Mouse (Mus musculus) lung, embryonic 16.5 days (tissue): ENCODE measurements at regions not wholly inside any gene's neighbourhood (a gene's known extent, or its start where the extent isn't known, plus 50 kb on each side); places are given as distances from the start of the nearest gene placed in this dataset.

Experiments
- ATAC-seq: fragments of 200-750 bp; cut with Nextera tagmentation; 2 replicates; pipeline ENCODE4 v1.8.0; 2017; ENCODE audit warnings: low read depth, mild to moderate bottlenecking, moderate library complexity
- H3K27ac ChIP-seq: fragments of 300-500 bp; sonication (generic); 2 replicates; pipeline ENCODE4 v1.5.1; 2014; ENCODE audit warnings: mild to moderate bottlenecking, control low read depth, low read length
- H3K27me3 ChIP-seq: fragments of 300-500 bp; sonication (generic); 2 replicates; pipeline ENCODE4 v1.6.1; 2014; ENCODE audit warnings: low read depth, low read length, mixed read lengths; ENCODE audit not compliant: control insufficient read depth, insufficient read depth
- H3K36me3 ChIP-seq: fragments of 300-500 bp; sonication (generic); 2 replicates; pipeline ENCODE4 v1.6.1; 2014; ENCODE audit warnings: low read length; ENCODE audit not compliant: control insufficient read depth, insufficient read depth
- H3K4me1 ChIP-seq: fragments of 300-500 bp; sonication (generic); replicated peaks from 2 replicates; pipeline ENCODE4 v1.6.1; 2014; ENCODE audit warnings: low read length, mixed read lengths; ENCODE audit not compliant: control insufficient read depth, insufficient read depth
- H3K4me2 ChIP-seq: fragments of 300-500 bp; sonication (generic); 2 replicates; pipeline ENCODE4 v1.6.1; 2014; ENCODE audit warnings: low read depth, low read length, control low read depth
- H3K4me3 ChIP-seq: fragments of 300-500 bp; sonication (generic); 2 replicates; pipeline ENCODE4 v1.5.1; 2014; ENCODE audit warnings: mild to moderate bottlenecking, low read length, control low read depth
- H3K9ac ChIP-seq: fragments of 300-500 bp; sonication (generic); 2 replicates; pipeline ENCODE4 v1.6.1; 2014; ENCODE audit warnings: low read length, control low read depth
- H3K9me3 ChIP-seq: fragments of 300-500 bp; sonication (generic); 2 replicates; pipeline ENCODE4 v1.6.1; 2016; ENCODE audit warnings: low read length; ENCODE audit not compliant: control insufficient read depth
- WGBS: fragments of 180-500 bp; shearing (Covaris S2); extraction: QIAGEN DNeasy Blood & Tissue Kit; methylation state at CpG from one replicate; pipeline ENCODE4 v1.1.7; 2014; 5-methylcytosine and 5-hydroxymethylcytosine counted together

DNA sequence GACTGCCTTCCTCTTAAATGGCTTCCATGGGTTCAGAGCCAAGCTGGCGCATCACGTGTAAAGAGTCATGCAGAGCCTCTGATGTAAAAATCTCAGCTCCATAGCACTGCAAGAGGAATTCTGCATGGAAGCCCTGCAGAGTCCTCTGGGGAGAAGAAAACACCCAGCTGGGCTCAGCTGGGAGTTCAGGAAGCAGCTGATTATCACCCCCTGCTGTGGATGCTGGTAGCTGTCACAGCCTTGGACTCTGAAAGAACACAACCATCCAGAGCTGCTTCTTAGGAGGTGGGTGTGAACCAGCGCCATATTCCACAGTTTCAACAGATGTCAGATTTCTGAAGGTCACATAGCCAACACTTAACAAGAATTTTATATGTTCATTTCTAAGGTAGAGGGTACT lies 329.2 kb downstream of the Hs3st1 start:
- Histone ChIP-seq H3K27me3 (no peaks in the 10 kb centered on the region), H3K27ac (no peak overlapping the region), H3K4me1 (no peaks in the 10 kb centered on the region), H3K36me3 (no peaks in the 10 kb centered on the region), H3K9me3 (no peaks in the 10 kb centered on the region), H3K4me3 (no peak overlapping the region), H3K9ac (no peak overlapping the region), H3K4me2 (no peak overlapping the region)
- 55% methylated on average over 3 of the region's 3 CpGs for WGBS
- ATAC-seq: no peak

DNA sequence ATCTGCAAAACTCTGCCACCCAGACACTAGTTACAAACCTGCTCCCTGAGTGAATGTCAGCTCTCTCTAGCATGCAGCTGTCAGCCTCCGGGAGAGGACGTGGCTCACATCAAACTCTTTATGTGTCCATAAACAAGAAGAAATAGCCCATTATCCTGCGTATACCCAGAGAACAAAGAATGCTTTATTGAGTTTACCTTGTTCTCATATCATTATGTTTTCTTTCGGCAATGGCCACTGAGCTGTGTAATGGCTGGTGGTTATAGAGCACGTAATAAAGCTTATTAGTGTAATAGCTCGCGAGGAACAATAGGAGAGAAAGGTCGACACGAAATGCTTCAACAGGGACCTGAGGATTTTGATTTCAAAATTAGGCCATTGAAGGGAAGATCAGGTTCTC lies 331.6 kb downstream of the Hs3st1 start:
- H3K9ac ChIP-seq: no peak overlapping the region

DNA sequence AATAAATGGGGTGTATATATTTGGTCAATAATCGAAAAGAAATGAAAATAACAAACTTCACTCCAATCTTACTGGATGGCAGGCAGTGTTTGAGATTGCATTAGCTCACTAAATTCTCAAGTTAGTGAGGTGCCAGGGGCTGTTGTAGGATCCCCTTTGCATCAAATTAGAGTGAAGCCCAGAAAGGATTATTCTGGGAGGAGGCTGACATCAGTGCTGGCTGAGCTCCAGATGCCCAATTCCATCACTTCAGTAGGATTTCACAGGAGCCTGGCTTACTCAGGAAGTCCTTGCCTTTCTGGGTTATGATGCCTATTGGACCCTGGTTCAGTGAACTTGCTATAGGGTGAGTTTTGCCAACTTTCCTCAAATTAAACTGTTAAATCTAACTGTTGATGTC lies 336.5 kb downstream of the Hs3st1 start:
- H3K27me3 ChIP-seq: no peaks in the 10 kb centered on the region
- 82% methylated on average over 1 of the region's 1 CpGs for WGBS
- H3K27ac ChIP-seq: no peak overlapping the region
- H3K4me1 ChIP-seq: no peaks in the 10 kb centered on the region
- no peaks in the 10 kb centered on the region for H3K9me3 ChIP-seq
- H3K9ac ChIP-seq: no peak overlapping the region
- ATAC-seq: no peak
- no peak overlapping the region for H3K4me2 ChIP-seq
- H3K36me3 ChIP-seq: no peaks in the 10 kb centered on the region
- H3K4me3 ChIP-seq: no peak overlapping the region

More for the DNA sequence above, 331.6 kb downstream of the Hs3st1 start:
- 82% methylated on average over 9 of the region's 9 CpGs for WGBS
- Histone ChIP-seq H3K4me1 (no peaks in the 10 kb centered on the region), H3K27ac (no peak overlapping the region), H3K4me3 (no peak overlapping the region), H3K27me3 (no peaks in the 10 kb centered on the region), H3K36me3 (no peaks in the 10 kb centered on the region), H3K4me2 (no peak overlapping the region), H3K9me3 (no peaks in the 10 kb centered on the region)
- ATAC-seq: no peak

DNA sequence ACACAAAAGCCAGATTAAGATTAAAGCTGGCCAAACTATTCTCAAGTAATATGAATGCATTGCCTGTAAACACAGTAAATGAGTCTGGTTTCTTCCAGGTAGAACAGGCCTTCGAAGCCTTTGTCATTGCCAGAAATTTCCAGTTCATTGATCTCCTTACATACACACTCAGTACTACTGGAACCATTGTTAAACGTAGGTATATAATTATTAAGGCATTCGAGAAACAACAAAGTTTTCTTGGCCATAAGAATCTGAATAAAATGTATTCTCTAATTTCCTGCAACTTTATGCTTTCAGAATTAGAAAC lies 337.5 kb downstream of the Hs3st1 start:
- H3K4me3 ChIP-seq: no peak overlapping the region
- H3K4me2 ChIP-seq: no peak overlapping the region
- no peak overlapping the region for H3K9ac ChIP-seq
- H3K9me3 ChIP-seq: no peaks in the 10 kb centered on the region
- H3K27ac ChIP-seq: no peak overlapping the region
- H3K4me1 ChIP-seq: no peaks in the 10 kb centered on the region
- no peaks in the 10 kb centered on the region for H3K27me3 ChIP-seq
- ATAC-seq: no peak
- 82% methylated on average over 3 of the region's 3 CpGs for WGBS
- H3K36me3 ChIP-seq: no peaks in the 10 kb centered on the region

DNA sequence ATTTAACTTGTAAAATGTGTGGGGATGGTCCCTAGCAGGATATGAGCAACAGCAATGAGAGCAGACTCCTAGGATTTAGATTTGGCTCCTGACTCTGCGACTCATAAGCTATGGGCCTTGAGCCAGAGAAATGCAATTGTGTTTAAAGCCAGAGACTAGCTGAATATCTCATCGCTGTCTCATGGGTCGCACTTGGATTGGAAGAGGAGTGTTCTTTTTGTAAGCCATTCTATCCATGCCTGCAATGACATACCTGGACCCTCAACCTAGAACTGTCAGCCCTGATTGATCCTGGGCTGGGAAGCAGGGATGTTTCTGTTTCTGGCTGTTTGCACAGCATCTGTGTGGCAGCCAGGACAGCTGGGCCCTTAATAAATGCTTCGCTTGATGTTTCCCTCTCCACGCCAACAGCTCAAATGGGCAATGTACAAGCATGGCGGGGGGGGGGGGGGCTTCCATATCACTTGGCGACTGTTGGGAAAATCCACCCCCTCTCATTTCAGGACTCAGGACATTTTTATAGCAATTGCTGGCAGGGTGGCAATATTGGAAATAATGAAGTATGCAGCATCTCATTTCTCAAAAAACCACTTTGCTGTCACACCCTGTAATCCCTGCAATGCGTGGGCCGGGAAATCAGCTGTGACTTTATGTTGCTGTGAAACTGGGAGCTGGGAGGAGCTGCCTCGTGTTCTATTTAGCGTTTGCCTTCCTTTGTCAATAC lies 338.0 kb downstream of the Hs3st1 start:
- 70% methylated on average over 11 of the region's 11 CpGs for WGBS
- no peaks in the 10 kb centered on the region for H3K36me3 ChIP-seq
- no peak overlapping the region for H3K27ac ChIP-seq
- no peaks in the 10 kb centered on the region for H3K9me3 ChIP-seq
- no peak overlapping the region for H3K9ac ChIP-seq
- H3K27me3 ChIP-seq: no peaks in the 10 kb centered on the region
- no peak for ATAC-seq
- H3K4me3 ChIP-seq: no peak overlapping the region
- H3K4me2 ChIP-seq: no peak overlapping the region
- no peaks in the 10 kb centered on the region for H3K4me1 ChIP-seq

DNA sequence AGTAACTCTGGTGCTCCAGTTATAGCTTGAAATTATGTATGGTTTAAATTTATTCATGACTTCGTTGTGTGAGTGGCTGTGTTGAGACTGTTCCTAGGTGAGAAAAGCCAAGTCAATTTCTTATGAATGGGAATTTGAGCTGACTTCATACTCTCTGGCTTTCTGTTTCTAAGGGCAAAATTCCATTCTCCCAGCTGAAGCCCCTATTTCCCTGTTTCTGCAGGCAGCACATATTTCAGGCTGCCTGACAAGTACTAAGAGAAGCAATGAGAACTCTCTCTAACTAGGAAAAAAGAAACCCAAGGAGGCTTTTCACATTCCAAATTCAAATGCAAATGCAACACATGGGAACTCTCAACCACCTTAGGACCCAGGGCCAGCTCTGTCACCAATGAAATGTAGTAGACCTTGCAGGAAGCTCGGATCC lies 338.7 kb downstream of the Hs3st1 start:
- no peak overlapping the region for H3K9ac ChIP-seq
- no peak overlapping the region for H3K27ac ChIP-seq
- no peak overlapping the region for H3K4me2 ChIP-seq
- H3K4me3 ChIP-seq: no peak overlapping the region
- no peaks in the 10 kb centered on the region for H3K9me3 ChIP-seq
- H3K36me3 ChIP-seq: no peaks in the 10 kb centered on the region
- no peaks in the 10 kb centered on the region for H3K4me1 ChIP-seq
- 64% methylated on average over 2 of the region's 2 CpGs for WGBS
- H3K27me3 ChIP-seq: no peaks in the 10 kb centered on the region
- ATAC-seq: no peak

DNA sequence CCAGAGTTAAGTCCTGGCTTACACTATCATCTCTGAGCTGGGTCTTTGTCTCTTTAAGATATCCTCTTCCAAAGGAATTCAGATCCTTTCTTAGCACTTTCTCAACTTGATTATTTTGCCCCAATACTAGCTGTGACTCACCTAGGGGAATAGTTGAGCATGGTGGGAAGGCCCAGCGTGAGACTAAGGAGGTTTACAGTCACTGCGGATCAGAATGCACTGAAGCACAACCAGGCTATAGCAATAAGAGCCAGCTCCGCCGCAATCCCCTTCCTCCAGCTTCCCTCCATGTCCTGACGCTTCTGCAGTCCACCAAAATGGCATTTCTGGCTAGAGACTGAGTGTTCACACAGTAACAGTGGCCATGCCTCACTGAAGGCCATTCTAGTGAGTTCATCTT lies 342.5 kb downstream of the Hs3st1 start:
- H3K27me3 ChIP-seq: no peaks in the 10 kb centered on the region
- no peak overlapping the region for H3K27ac ChIP-seq
- no peak for ATAC-seq
- H3K4me1 ChIP-seq: no peaks in the 10 kb centered on the region
- H3K4me3 ChIP-seq: no peak overlapping the region
- no peak overlapping the region for H3K4me2 ChIP-seq
- H3K9ac ChIP-seq: no peak overlapping the region
- H3K9me3 ChIP-seq: no peaks in the 10 kb centered on the region
- WGBS: 64% methylated on average over 5 of the region's 5 CpGs
- no peaks in the 10 kb centered on the region for H3K36me3 ChIP-seq

DNA sequence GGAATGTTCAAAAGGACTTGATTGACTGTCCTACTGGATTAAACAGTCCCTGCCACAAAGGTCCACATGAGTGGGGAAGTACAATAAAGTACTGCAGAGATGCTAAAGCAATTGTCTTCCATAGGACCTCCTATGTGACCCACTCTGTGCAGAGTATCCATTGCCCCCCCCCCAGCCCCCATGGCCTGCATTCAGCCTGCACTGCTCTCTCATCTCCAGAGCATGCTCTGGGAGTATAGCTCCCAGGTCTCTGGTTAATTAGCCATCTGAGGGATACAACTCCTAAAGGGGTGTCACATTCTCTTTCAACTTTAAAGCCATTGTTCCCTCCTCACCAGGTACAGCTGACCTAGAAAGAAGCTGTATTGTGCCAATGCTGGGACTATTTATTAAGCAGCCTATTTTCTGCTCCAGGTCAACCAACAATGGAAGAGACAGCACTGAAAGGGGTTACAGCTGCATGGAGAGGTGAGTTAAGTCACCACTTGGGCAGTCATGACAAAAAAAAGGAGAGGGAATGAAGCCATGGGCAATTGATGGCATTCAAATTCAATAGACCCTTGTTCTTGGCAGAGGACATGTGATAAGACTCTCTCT lies 364.8 kb downstream of the Hs3st1 start:
- Histone ChIP-seq H3K27me3 (no peaks in the 10 kb centered on the region), H3K9ac (no peak overlapping the region), H3K9me3 (no peaks in the 10 kb centered on the region), H3K36me3 (no peaks in the 10 kb centered on the region), H3K27ac (no peak overlapping the region), H3K4me2 (no peak overlapping the region), H3K4me1 (no peaks in the 10 kb centered on the region), H3K4me3 (no peak overlapping the region)
- ATAC-seq: no peak

DNA sequence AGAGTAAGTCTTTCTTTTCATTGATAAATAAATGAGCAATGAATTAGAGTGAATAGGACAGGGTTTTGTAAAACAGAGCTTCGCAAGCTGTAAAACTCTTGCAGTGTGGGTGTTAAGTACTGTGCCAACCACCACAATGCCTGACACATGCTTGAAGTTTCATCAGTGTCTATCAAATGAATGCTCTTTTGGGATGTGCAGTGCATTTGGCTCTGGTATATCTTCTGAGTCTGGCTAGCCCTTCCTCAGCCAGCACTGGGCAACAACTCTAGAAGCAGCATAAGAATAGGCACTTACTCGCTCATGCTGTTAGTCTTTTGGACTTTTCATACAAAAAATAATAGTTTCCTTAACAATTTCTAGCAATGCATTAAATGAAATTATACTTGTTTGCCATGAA lies 370.9 kb downstream of the Hs3st1 start:
- ATAC-seq: no peak
- H3K4me1 ChIP-seq: no peaks in the 10 kb centered on the region
- H3K4me3 ChIP-seq: no peak overlapping the region
- whole genome bisulfite sequencing: 86% methylated on average over 2 of the region's 2 CpGs
- H3K4me2 ChIP-seq: no peak overlapping the region
- H3K9me3 ChIP-seq: no peaks in the 10 kb centered on the region
- H3K27me3 ChIP-seq: no peaks in the 10 kb centered on the region
- no peaks in the 10 kb centered on the region for H3K36me3 ChIP-seq
- H3K27ac ChIP-seq: no peak overlapping the region
- no peak overlapping the region for H3K9ac ChIP-seq

DNA sequence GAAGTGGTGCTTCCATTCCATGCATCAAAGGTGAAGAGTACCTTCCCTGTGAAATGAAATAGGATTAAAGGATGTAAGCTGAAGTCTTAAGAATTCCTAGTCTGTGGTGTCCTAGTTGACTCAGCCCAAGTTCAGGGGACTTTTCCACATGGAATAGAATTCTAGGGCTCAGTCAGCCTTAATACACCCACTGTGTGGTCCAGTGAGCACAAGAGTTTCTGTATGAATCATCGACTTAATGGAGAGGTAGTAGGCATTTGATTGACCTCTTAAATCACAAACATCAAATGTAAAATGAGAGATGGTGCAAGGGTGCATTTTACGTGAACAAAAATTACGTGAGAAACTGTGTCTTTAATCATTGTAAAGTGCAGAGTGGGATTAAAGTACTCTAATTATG lies 381.1 kb downstream of the Hs3st1 start:
- H3K27me3 ChIP-seq: no peaks in the 10 kb centered on the region
- H3K4me1 ChIP-seq: no peaks in the 10 kb centered on the region
- H3K27ac ChIP-seq: no peak overlapping the region
- no peaks in the 10 kb centered on the region for H3K9me3 ChIP-seq
- no peak overlapping the region for H3K9ac ChIP-seq
- no peak for ATAC-seq
- no peaks in the 10 kb centered on the region for H3K36me3 ChIP-seq
- H3K4me2 ChIP-seq: no peak overlapping the region
- no peak overlapping the region for H3K4me3 ChIP-seq
- WGBS: 76% methylated on average over 3 of the region's 3 CpGs
